Mouse (Mus musculus) brown adipose tissue, adult 24 weeks (tissue): ENCODE data around the gene Pigk. TPM values are rescaled to one million over a fixed set of nuclear protein-coding genes. Genes with fewer than 3 reads are reported as not detected.
"Not testable (repeated sequence)": the region's sequence is repeated elsewhere in the genome, so short reads cannot be mapped to it uniquely, and the experiment has no call there.

Experiments
- H3K27ac ChIP-seq: fragments of 200-500 bp; replicated peaks from 2 replicates; pipeline ENCODE4 v1.5.1; 2012; ENCODE audit warnings: low read depth, mild to moderate bottlenecking, low read length
- H3K4me1 ChIP-seq: fragments of 200-500 bp; 2 replicates; pipeline ENCODE4 v1.6.1; 2012; ENCODE audit warnings: low read length, mixed read lengths; ENCODE audit not compliant: control insufficient read depth, insufficient read depth, insufficient read length
- H3K4me3 ChIP-seq: fragments of 200-500 bp; 2 replicates; pipeline ENCODE4 v1.5.1; 2012; ENCODE audit warnings: low read depth, mild to moderate bottlenecking, low read length, moderate library complexity; ENCODE audit not compliant: insufficient read depth
- polyA plus RNA-seq: library from polyadenylated mRNA; stranded (reverse); fragments of >200 nt; gene quantifications from 2 replicates; pipeline ENCODE4 v1.2.4, GENCODE M21; 2012; ENCODE audit not compliant: missing spikeins, insufficient read depth, insufficient read length

The Pigk gene
- polyA plus RNA-seq, 1 experiment: 30.3 TPM

DNA sequence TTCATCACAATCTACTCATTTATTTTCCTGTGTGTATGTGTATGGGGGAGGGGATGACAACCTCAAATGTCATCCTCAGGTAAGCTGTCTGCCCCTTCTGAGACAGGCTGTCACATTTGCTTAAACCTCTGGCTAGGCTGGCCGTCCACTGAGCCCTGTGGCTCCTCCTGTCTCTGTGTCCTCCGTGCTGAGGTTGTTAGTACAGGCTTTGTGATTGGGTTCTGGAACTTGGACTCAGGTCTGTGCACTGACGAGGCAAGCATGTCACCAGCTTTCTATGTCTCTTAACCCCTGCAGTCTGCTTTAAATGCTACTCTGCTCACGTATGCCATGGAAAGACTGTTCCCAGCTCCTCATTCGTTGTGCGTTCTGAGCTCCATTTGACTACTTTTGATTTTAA is 62.5 kb downstream of the Pigk start:
- Histone ChIP-seq H3K4me3 (no peak overlapping the region), H3K4me1 (no peaks in the 10 kb centered on the region), H3K27ac (no peak overlapping the region)

DNA sequence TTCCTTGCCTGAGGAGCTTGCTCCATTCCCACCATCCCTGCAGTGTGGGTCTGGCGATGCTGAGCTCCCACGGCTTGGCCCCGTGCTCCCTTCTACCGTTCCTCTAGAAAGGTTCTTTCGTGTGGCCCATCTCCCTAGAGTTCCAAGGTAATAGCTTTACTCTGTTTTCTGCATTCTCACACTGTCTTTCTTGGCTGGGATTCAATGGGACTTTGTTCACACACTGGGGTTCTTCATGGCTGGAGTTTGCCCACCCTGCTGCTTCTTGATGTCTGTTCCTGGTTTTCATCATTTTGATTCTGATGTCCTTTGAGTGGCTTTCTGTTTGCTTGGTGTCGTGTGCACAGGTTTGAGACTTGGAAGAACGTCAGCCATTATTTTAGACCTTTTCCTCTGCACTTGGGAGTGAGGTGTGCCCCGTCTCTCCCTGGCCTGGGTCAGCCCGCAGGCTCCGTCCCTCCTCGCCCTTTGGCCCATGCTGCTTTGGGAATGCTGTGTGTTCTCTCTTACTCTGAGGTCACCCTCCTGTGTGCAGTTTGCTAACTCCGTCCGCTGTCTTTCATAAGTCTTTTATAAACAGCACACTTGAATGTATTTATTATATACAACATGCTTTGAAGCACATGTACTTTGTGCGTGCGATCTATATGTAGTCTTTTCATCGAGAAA is 63.1 kb downstream of the Pigk start:
- Histone ChIP-seq H3K4me1 (no peaks in the 10 kb centered on the region), H3K27ac (no peak overlapping the region), H3K4me3 (no peak overlapping the region)

GRCm38 (mm10) chr3:152779819-152780218 is 65.9 kb downstream of the Pigk start:
- H3K4me3 ChIP-seq: no peak overlapping the region
- H3K27ac ChIP-seq: no peak overlapping the region

GRCm38 (mm10) chr3:152783792-152784191 is 69.9 kb downstream of the Pigk start:
- Histone ChIP-seq H3K27ac (no peak overlapping the region), H3K4me1 (no peaks in the 10 kb centered on the region), H3K4me3 (no peak overlapping the region)

More at GRCm38 (mm10) chr3:152779819-152780218, 65.9 kb downstream of the Pigk start:
- no peaks in the 10 kb centered on the region for H3K4me1 ChIP-seq

DNA sequence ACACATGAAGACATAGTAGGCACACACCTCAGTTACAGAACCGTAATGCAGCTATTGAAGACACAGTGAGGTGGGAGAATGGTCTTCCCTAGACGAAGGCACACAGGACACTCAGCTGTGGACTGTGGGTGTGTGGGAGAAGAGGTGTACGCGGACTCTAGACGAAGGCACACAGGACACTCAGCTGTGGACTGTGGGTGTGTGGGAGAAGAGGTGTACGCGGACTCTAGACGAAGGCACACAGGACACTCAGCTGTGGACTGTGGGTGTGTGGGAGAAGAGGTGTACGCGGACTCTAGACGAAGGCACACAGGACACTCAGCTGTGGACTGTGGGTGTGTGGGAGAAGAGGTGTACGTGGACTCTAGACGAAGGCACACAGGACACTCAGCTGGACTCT is 70.5 kb downstream of the Pigk start:
- not testable (repeated sequence) for H3K27ac ChIP-seq, H3K4me3 ChIP-seq, H3K4me1 ChIP-seq

DNA sequence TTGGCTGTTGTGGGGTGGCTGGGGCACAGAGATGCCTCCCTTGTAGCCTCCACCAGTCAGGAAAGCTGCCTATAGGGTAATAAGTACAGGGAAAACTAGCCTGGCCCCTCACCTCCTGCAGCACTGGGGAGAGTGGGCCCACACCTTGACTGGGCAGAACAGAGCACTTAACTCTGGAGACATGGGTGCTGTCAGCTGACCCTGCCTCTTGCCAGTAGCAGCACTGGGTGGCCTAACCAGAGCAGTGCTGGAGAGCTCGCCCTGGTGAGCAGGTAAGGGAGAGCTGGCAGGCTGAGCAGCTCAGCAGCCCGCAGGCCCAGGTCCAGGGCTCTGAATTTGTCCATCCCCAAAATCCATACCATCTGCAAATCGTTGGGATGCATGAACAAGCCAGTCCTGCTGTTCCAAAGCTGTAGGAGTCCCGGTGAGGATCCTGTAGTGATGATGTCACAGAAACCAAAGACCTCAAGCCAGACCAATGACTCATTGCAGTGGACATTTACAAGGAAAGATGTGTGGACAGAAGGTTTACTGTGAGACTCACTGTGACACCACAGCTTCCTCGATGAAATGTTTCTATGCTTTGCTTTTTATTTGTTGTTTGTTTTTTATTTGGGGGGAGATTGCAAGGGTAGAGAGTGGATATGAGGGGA is 74.5 kb downstream of the Pigk start:
- H3K27ac ChIP-seq, H3K4me3 ChIP-seq, H3K4me1 ChIP-seq: not testable (repeated sequence)

- Histone ChIP-seq H3K27ac (no peak overlapping the region), H3K4me3 (no peak overlapping the region), H3K4me1 (no peaks in the 10 kb centered on the region)
Observed at GRCm38 (mm10) chr3:152792601-152793000, 78.7 kb downstream of the Pigk start.

DNA sequence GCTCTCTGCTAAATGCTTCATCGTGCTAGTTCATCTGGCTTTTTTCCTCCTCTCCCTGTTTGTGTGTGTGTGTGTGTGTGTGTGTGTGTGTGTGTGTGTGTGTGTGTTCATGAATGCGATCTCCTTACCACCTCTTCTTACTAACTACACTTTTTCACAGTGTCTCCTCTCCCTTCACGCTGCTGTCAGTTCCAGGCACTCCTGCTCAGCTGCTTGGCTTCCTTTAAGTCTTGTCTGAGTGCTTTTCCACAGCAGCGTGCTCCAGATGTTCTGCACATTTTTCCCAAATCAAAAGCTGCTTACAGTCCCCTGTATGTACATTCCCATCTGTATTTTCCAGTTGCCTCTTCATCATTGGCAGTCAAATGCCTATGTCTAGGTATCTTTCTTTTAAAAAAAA is 79.1 kb downstream of the Pigk start:
- no peak overlapping the region for H3K27ac ChIP-seq
- no peaks in the 10 kb centered on the region for H3K4me1 ChIP-seq
- H3K4me3 ChIP-seq: no peak overlapping the region

GRCm38 (mm10) chr3:152796216-152796615 is 82.3 kb downstream of the Pigk start:
- Histone ChIP-seq H3K4me1 (no peaks in the 10 kb centered on the region), H3K4me3 (no peak overlapping the region), H3K27ac (no peak overlapping the region)

- H3K4me3 ChIP-seq: no peak overlapping the region
- H3K4me1 ChIP-seq: no peaks in the 10 kb centered on the region
- no peak overlapping the region for H3K27ac ChIP-seq
Observed at GRCm38 (mm10) chr3:152797354-152797753, 83.5 kb downstream of the Pigk start.

DNA sequence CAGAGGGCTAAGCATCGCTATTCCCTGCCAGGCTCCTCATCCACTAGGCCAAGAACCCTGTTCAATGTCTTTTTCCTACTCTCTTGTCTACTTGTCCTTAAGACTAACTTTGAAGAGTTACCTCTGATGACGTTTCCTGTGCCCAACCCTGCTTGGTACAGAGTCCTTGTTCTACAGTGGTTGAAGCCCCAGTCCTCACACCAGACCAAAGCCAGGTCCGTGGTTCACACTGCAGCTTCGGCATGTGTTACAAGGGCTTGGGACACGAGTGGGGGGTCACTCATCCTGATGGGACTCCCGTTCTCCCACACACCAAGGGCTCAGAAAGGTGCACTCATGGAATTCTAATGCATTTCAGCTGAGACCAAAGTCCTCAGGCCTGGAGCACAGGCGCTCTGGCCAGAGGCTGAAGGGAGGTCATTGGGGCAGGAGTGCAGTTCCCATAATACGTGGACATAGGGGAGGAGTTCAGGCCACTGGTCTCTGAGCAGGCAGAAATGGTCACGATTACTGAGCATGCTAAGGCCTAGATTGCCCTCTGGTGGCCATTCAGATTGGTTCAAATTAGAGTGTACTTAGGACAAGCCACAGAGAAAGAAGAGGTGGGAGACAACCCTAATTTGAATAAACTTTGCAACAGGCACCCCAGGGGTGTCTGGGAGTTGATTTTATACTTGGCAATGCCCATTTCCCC is 86.0 kb downstream of the Pigk start:
- Histone ChIP-seq H3K27ac (no peak overlapping the region), H3K4me1 (no peaks in the 10 kb centered on the region), H3K4me3 (no peak overlapping the region)

DNA sequence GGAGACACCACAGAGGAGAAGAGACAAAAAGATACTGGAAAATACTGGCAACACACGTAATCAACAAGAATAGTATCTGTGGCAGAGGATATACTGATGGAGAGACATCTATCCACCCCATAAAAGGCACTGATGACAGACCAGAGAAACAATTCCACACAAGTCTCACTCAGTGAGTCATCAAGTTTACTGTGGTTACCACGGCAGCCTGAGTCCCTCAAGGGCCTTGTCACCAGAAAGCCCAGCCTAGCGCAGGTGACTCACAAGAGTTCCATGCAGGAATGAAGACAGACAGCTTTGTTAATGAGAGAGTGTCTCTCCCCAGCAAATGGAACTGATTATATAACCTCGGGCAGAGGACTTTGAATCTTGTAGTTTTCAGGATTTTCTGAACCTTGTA is 100.0 kb downstream of the Pigk start:
- no peak overlapping the region for H3K27ac ChIP-seq

DNA sequence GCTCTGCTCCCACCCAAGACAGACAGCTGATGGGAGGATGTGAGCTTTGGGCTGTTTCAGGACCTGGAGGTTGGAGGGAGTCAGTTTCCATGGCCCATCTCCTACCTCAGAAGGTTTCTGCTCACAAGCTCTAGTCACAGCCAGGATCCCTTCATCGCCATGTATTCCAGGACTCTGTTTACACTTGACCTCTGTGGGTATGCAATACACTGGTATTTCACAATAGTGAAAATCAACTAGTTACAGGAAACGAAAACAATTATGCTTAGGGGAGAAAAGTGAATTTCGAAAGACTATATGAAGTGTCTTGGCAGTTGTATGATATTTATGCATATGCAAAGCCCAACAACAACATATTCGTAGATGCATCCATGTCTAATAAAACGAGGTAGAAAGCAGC is 101.2 kb downstream of the Pigk start:
- no peaks in the 10 kb centered on the region for H3K4me1 ChIP-seq
- no peak overlapping the region for H3K27ac ChIP-seq
- H3K4me3 ChIP-seq: no peak overlapping the region

More for the DNA sequence above, 100.0 kb downstream of the Pigk start:
- H3K4me3 ChIP-seq: no peak overlapping the region
- H3K4me1 ChIP-seq: no peaks in the 10 kb centered on the region

- Histone ChIP-seq H3K4me1 (no peaks in the 10 kb centered on the region), H3K27ac (no peak overlapping the region), H3K4me3 (no peak overlapping the region)
Observed at GRCm38 (mm10) chr3:152820406-152820805, 106.5 kb downstream of the Pigk start.

DNA sequence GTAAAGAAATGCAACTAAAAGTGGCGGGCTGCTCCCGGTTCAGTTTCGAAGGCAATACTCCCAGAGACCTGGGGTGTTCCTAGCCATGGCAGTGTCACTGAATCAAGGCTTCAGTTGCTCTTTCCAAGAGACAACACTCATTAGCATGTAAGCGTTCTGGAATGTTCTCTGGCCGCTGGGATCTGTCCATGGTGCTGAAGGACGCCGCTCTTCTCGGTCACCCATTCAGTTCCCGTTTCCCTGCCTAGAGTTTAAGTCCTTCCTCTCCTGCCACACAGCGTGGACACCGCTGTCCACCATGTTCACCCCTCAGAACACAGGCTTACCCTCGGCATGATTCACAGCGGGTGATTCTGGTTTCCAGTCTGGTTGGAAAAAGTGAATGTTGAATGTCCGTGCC is 107.3 kb downstream of the Pigk start:
- Histone ChIP-seq H3K4me3 (no peak overlapping the region), H3K27ac (no peak overlapping the region), H3K4me1 (no peaks in the 10 kb centered on the region)

DNA sequence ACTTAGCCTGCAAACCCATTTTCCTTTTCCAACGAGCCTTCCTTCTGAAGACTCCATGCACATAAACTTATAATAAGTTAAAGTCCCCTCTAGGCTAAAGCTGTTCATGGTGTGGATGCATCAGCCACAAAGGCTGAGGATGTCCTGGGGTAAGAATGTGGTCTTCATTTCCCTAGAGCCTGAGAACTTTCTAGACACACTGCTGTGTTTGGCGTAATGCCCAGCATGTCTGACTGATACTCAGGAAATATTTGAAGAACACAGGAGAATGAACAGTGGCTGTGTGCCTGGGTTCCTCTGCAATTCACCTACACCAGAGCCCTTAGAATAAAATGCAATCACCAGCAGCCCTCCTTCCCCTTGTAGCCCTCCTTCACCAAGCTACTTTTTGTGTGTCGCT is 117.5 kb downstream of the Pigk start:
- H3K4me3 ChIP-seq: no peak overlapping the region
- H3K4me1 ChIP-seq: no peaks in the 10 kb centered on the region
- H3K27ac ChIP-seq: no peak overlapping the region
